Mouse (Mus musculus): ENCODE measurements around the gene Hint2. TPM values are rescaled to one million over a fixed set of nuclear protein-coding genes. Genes with fewer than 3 reads are reported as not detected.
A peak's percentile ranks its signal among the peaks of the same experiment; 100 is the strongest.

Gene Hint2
- total and polyA plus RNA-seq, 3 experiments: 16.2 to 63.1 (median 42.4) TPM

DNA sequence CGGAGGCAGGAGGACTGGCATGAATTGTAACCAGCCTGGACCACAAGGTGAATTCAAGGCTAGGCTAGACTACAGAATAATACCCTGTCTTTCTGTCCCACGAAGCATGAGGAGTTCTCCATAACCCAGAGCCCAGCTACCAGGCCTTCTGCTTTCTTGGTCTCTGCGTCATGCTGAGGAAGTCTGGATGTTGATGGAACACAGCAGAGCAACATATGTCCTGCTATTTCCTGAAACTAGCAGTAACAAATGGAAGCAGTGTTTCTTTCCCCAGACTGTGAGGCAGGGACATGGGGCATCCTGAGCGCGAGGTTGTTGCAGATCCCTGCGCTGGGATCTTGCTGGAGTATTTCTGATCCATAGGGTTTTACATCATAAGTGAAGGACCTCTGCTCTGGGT is 22.3 kb upstream of the Hint2 start:
- TF ChIP-seq CTCF (IDR thresholded peaks at IDR 0.05; ENCODE audit: low read depth, low read length): no peak
- TF ChIP-seq TAL1 (conservative IDR thresholded peaks at IDR 0.05; ENCODE audit: low read depth, low read length): no peak
- no peak for TF ChIP-seq POLR2AphosphoS5 (IDR thresholded peaks at IDR 0.05; ENCODE audit: insufficient replicate concordance, low read depth, low read length)
- no peak for TF ChIP-seq GATA1 (IDR thresholded peaks at IDR 0.05; ENCODE audit: borderline replicate concordance, low read length)
- no peak for TF ChIP-seq GATA2 (IDR thresholded peaks at IDR 0.05; ENCODE audit: borderline replicate concordance, low read depth, low read length)
- peaks cover 20% of the 10 kb centered on the region for H3K27me3 ChIP-seq (ENCODE audit: insufficient read depth, low read length)
- no peak overlapping the region for H3K4me3 ChIP-seq (ENCODE audit: low read depth, low read length)
- no peaks in the 10 kb centered on the region for H3K4me1 ChIP-seq (ENCODE audit: insufficient read depth, low read depth, low read length)
- H3K9me3 ChIP-seq (replicated peaks): no peaks in the 10 kb centered on the region
- ATAC-seq (ENCODE audit: extremely low read depth, insufficient number of reproducible peaks, low FRiP score, poor library complexity, severe bottlenecking) (no peak), DNase-seq (ENCODE audit: low spot score) (no peak)
- H3K36me3 ChIP-seq (replicated peaks): peaks cover 5% of the 10 kb centered on the region

GRCm38 (mm10) chr4:43675608-43676007 is 19.3 kb upstream of the Hint2 start:
- no peak for TF ChIP-seq TAL1 (conservative IDR thresholded peaks at IDR 0.05; ENCODE audit: low read depth, low read length)
- no peak for TF ChIP-seq GATA2 (IDR thresholded peaks at IDR 0.05; ENCODE audit: borderline replicate concordance, low read depth, low read length)
- no peak for TF ChIP-seq CTCF (IDR thresholded peaks at IDR 0.05; ENCODE audit: low read depth, low read length)
- no peak for TF ChIP-seq GATA1 (IDR thresholded peaks at IDR 0.05; ENCODE audit: borderline replicate concordance, low read length)
- no peak for TF ChIP-seq POLR2AphosphoS5 (IDR thresholded peaks at IDR 0.05; ENCODE audit: insufficient replicate concordance, low read depth, low read length)
- H3K27me3 ChIP-seq (ENCODE audit: insufficient read depth, low read length): peaks cover 13% of the 10 kb centered on the region
- DNase-seq (ENCODE audit: low spot score): no peak
- ATAC-seq (ENCODE audit: extremely low read depth, insufficient number of reproducible peaks, low FRiP score, poor library complexity, severe bottlenecking): no peak
- peaks cover 3% of the 10 kb centered on the region for H3K36me3 ChIP-seq (replicated peaks)
- H3K4me3 ChIP-seq (ENCODE audit: low read depth, low read length): no peak overlapping the region
- H3K9me3 ChIP-seq (replicated peaks): no peaks in the 10 kb centered on the region
- H3K4me1 ChIP-seq (ENCODE audit: insufficient read depth, low read depth, low read length): peaks cover 9% of the 10 kb centered on the region

DNA sequence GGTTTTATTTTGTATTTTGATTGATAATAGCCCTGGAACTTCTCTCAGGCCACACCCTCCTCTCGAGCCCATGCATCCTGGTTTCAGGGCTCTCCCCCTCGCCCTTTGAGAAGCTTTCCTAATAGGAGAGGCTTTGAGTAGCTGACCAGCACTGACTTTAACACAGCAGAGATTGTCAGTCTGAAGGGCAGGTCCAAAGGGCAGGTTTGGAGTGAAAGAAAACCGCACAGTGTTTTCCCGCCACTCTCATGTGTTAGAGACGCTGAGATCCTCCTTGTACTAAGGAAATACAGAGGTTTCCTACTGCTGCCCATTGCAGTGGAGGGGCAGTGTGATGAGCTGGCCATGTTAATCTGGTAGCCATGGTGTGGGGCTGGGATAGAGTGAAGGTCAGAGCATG is 18.7 kb upstream of the Hint2 start:
- Histone ChIP-seq H3K4me1 (ENCODE audit: insufficient read depth, low read depth, low read length) (peaks cover 11% of the 10 kb centered on the region), H3K9me3 (replicated peaks) (no peaks in the 10 kb centered on the region), H3K27me3 (ENCODE audit: insufficient read depth, low read length) (peaks cover 13% of the 10 kb centered on the region), H3K36me3 (replicated peaks) (peaks cover 3% of the 10 kb centered on the region), H3K4me3 (ENCODE audit: low read depth, low read length) (no peak overlapping the region)
- ATAC-seq (ENCODE audit: extremely low read depth, insufficient number of reproducible peaks, low FRiP score, poor library complexity, severe bottlenecking) (no peak), DNase-seq (ENCODE audit: low spot score) (no peak)
- TF ChIP-seq CTCF (IDR thresholded peaks at IDR 0.05; ENCODE audit: low read depth, low read length) (no peak), POLR2AphosphoS5 (IDR thresholded peaks at IDR 0.05; ENCODE audit: insufficient replicate concordance, low read depth, low read length) (no peak), TAL1 (conservative IDR thresholded peaks at IDR 0.05; ENCODE audit: low read depth, low read length) (no peak), GATA1 (IDR thresholded peaks at IDR 0.05; ENCODE audit: borderline replicate concordance, low read length) (no peak), GATA2 (IDR thresholded peaks at IDR 0.05; ENCODE audit: borderline replicate concordance, low read depth, low read length) (no peak)

GRCm38 (mm10) chr4:43673703-43674102 is 17.4 kb upstream of the Hint2 start:
- ATAC-seq (ENCODE audit: extremely low read depth, insufficient number of reproducible peaks, low FRiP score, poor library complexity, severe bottlenecking): no peak
- Histone ChIP-seq H3K36me3 (replicated peaks) (peaks cover 3% of the 10 kb centered on the region), H3K9me3 (replicated peaks) (no peaks in the 10 kb centered on the region), H3K4me1 (ENCODE audit: insufficient read depth, low read depth, low read length) (peaks cover 20% of the 10 kb centered on the region), H3K27me3 (ENCODE audit: insufficient read depth, low read length) (peaks cover 13% of the 10 kb centered on the region), H3K4me3 (ENCODE audit: low read depth, low read length) (no peak overlapping the region)
- no peak for DNase-seq (ENCODE audit: low spot score)
- TF ChIP-seq POLR2AphosphoS5 (IDR thresholded peaks at IDR 0.05; ENCODE audit: insufficient replicate concordance, low read depth, low read length) (no peak), TAL1 (conservative IDR thresholded peaks at IDR 0.05; ENCODE audit: low read depth, low read length) (no peak), GATA1 (IDR thresholded peaks at IDR 0.05; ENCODE audit: borderline replicate concordance, low read length) (no peak), GATA2 (IDR thresholded peaks at IDR 0.05; ENCODE audit: borderline replicate concordance, low read depth, low read length) (no peak), CTCF (IDR thresholded peaks at IDR 0.05; ENCODE audit: low read depth, low read length) (no peak)

DNA sequence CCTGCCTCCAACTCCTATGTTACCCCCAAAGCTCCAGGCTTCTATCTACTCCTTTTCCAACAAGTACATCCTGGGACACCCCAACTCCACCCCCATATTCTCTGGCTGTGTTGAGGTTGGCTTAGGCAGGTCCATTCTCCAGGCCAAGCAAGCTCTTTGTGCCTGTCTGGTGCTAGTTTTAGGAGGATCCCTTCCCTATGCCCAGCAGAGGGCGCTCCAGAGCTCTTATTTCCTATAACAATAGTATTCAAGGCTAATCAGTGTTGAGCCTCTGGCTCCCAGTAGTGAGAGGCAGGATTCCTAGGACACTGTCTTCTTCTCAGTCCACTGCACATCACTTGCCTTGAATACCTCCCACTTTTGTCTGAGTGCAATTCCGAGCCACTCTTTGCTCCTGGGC is 15.8 kb upstream of the Hint2 start:
- DNase-seq (ENCODE audit: low spot score) (peak; percentile 70), ATAC-seq (ENCODE audit: extremely low read depth, insufficient number of reproducible peaks, low FRiP score, poor library complexity, severe bottlenecking) (no peak)
- Histone ChIP-seq H3K9me3 (replicated peaks) (no peaks in the 10 kb centered on the region), H3K4me1 (ENCODE audit: insufficient read depth, low read depth, low read length) (peaks cover 25% of the 10 kb centered on the region), H3K36me3 (replicated peaks) (peaks cover 3% of the 10 kb centered on the region), H3K4me3 (ENCODE audit: low read depth, low read length) (no peak overlapping the region), H3K27me3 (ENCODE audit: insufficient read depth, low read length) (peaks cover 6% of the 10 kb centered on the region; the same call in 1 of the 2 replicates)
- TF ChIP-seq GATA2 (IDR thresholded peaks at IDR 0.05; ENCODE audit: borderline replicate concordance, low read depth, low read length) (no peak), CTCF (IDR thresholded peaks at IDR 0.05; ENCODE audit: low read depth, low read length) (peak; percentile 59), POLR2AphosphoS5 (IDR thresholded peaks at IDR 0.05; ENCODE audit: insufficient replicate concordance, low read depth, low read length) (no peak)

- DNase-seq (ENCODE audit: low spot score) (no peak), ATAC-seq (ENCODE audit: extremely low read depth, insufficient number of reproducible peaks, low FRiP score, poor library complexity, severe bottlenecking) (no peak)
- Histone ChIP-seq H3K27me3 (ENCODE audit: insufficient read depth, low read length) (peaks cover 16% of the 10 kb centered on the region), H3K4me3 (ENCODE audit: low read depth, low read length) (peak overlapping the region; percentile 73), H3K36me3 (replicated peaks) (peaks cover 2% of the 10 kb centered on the region), H3K9me3 (replicated peaks) (no peaks in the 10 kb centered on the region), H3K4me1 (ENCODE audit: insufficient read depth, low read depth, low read length) (peaks cover 29% of the 10 kb centered on the region)
- TF ChIP-seq GATA2 (IDR thresholded peaks at IDR 0.05; ENCODE audit: borderline replicate concordance, low read depth, low read length) (no peak), CTCF (IDR thresholded peaks at IDR 0.05; ENCODE audit: low read depth, low read length) (no peak)
Observed at GRCm38 (mm10) chr4:43669428-43669794, 13.1 kb upstream of the Hint2 start.
